Mouse (Mus musculus) CD4-positive helper T cell, adult 2 months (primary cell): ENCODE measurements around the gene Pnlip.

Experiments used
- DNase-seq: peaks from one replicate; pipeline ENCODE4 v3.0.0-alpha.2; 2012; ENCODE audit warnings: low read depth, missing footprints, low spot score

Pnlip gene

GRCm38 (mm10) chr19:58726551-58726950 is 74.3 kb downstream of the Pnlip start:
- no peak for DNase-seq

- no peak for DNase-seq
These were observed 75.5 kb downstream of the Pnlip start for GRCm38 (mm10) chr19:58727756-58728155.

GRCm38 (mm10) chr19:58728445-58729031 is 76.2 kb downstream of the Pnlip start, which contains the start of gene Pnliprp1:
Pnliprp1 (plus strand) TSS chr19:58728887.
- no peak for DNase-seq
